Mouse (Mus musculus) liver, embryonic 14 days (tissue): Measurements from ENCODE around the gene Kcnh6. TPM values are rescaled to one million over a fixed set of nuclear protein-coding genes. Genes with fewer than 3 reads are reported as not detected.

Source experiments
- polyA plus RNA-seq: library from polyadenylated mRNA; depleted of rRNA; stranded (reverse); fragments of >200 nt; gene quantifications from 2 replicates; pipeline ENCODE4 v1.2.3, GENCODE M21; 2012; rRNA removed

The Kcnh6 gene
- 0.01 TPM in 2 replicates for polyA plus RNA-seq

GRCm38 (mm10) chr11:106007821-106008220 is at the start of gene Kcnh6:
Kcnh6 (plus strand) TSS chr11:106008124.

GRCm38 (mm10) chr11:105967741-105968574 is 40.0 kb upstream of the Kcnh6 start, which contains the start of gene Ace:
Ace (plus strand) TSS chr11:105967945.

GRCm38 (mm10) chr11:105994375-105994774 is 13.5 kb upstream of the Kcnh6 start, which contains the start of gene Ace3:
Ace3 (plus strand) TSS chr11:105994675.

GRCm38 (mm10) chr11:106036548-106037417 is 28.9 kb downstream of the Kcnh6 start, which contains the start of gene Dcaf7:
Dcaf7 (plus strand) TSS chr11:106036872.

GRCm38 (mm10) chr11:106065923-106066571 is 58.1 kb downstream of the Kcnh6 start, which contains the start of gene Taco1:
Taco1 (plus strand) TSS chr11:106066061.

Other genes with a start within 250 kb of the Kcnh6 start
- 0.86 and 1.1 TPM in 2 replicates for gene Cyb561, start 54.8 kb upstream of the Kcnh6 start, polyA plus RNA-seq
- gene Ace, start 40.2 kb upstream of the Kcnh6 start, polyA plus RNA-seq = 0.07 and 0.12 TPM in 2 replicates
- gene Ace3, start 13.4 kb upstream of the Kcnh6 start, polyA plus RNA-seq = not detected in 2 replicates
- 15.1 and 16.7 TPM in 2 replicates for gene Dcaf7, start 28.7 kb downstream of the Kcnh6 start, polyA plus RNA-seq
- gene Taco1, start 57.9 kb downstream of the Kcnh6 start, polyA plus RNA-seq = 9.1 and 9.6 TPM in 2 replicates
- gene Map3k3, start 76.5 kb downstream of the Kcnh6 start, polyA plus RNA-seq = 5.1 and 6.2 TPM in 2 replicates
- gene Gm10840, start 152.7 kb downstream of the Kcnh6 start, polyA plus RNA-seq = not detected in 2 replicates
- 23.6 and 28.2 TPM in 2 replicates for gene Limd2, start 152.7 kb downstream of the Kcnh6 start, polyA plus RNA-seq
- gene Strada, start 194.0 kb downstream of the Kcnh6 start, polyA plus RNA-seq = 8.8 and 10.2 TPM in 2 replicates
- gene Ccdc47, start 208.2 kb downstream of the Kcnh6 start, polyA plus RNA-seq = 21.0 and 21.5 TPM in 2 replicates
- gene Ddx42, start 208.8 kb downstream of the Kcnh6 start, polyA plus RNA-seq = 15.8 and 16.0 TPM in 2 replicates
- gene Ftsj3, start 248.0 kb downstream of the Kcnh6 start, polyA plus RNA-seq = 29.7 and 30.8 TPM in 2 replicates
- 120 and 129 TPM in 2 replicates for gene Psmc5, start 248.0 kb downstream of the Kcnh6 start, polyA plus RNA-seq